Mouse (Mus musculus) intestine, embryonic 15.5 days (tissue): ENCODE data around the gene Cactin. TPM values are rescaled to one million over a fixed set of nuclear protein-coding genes. Genes with fewer than 3 reads are reported as not detected.

ENCODE experiments used
- ATAC-seq: fragments of 200-750 bp; cut with Nextera tagmentation; 2 replicates; pipeline ENCODE4 v1.8.0; 2017; ENCODE audit warnings: moderate TSS enrichment, moderate library complexity
- H3K27ac ChIP-seq: fragments of 300-500 bp; sonication (generic); 2 replicates; pipeline ENCODE4 v1.5.1; 2015; ENCODE audit warnings: mild to moderate bottlenecking, inconsistent platforms
- H3K27me3 ChIP-seq: fragments of 300-500 bp; sonication (generic); replicated peaks from 2 replicates; pipeline ENCODE4 v1.6.1; 2015; ENCODE audit warnings: inconsistent platforms
- H3K36me3 ChIP-seq: fragments of 300-500 bp; sonication (generic); 2 replicates; pipeline ENCODE4 v1.6.1; 2015; ENCODE audit warnings: inconsistent platforms
- H3K4me1 ChIP-seq: fragments of 300-500 bp; sonication (generic); replicated peaks from 2 replicates; pipeline ENCODE4 v1.6.1; 2015; ENCODE audit warnings: inconsistent platforms
- H3K4me2 ChIP-seq: fragments of 300-500 bp; sonication (generic); replicated peaks from 2 replicates; pipeline ENCODE4 v1.6.1; 2015; ENCODE audit warnings: mild to moderate bottlenecking, inconsistent platforms
- H3K4me3 ChIP-seq: fragments of 300-500 bp; sonication (generic); replicated peaks from 2 replicates; pipeline ENCODE4 v1.5.1; 2015; ENCODE audit warnings: inconsistent platforms
- H3K9ac ChIP-seq: fragments of 300-500 bp; sonication (generic); 2 replicates; pipeline ENCODE4 v1.6.1; 2015; ENCODE audit warnings: inconsistent platforms
- H3K9me3 ChIP-seq: fragments of 300-500 bp; sonication (generic); 2 replicates; pipeline ENCODE4 v1.6.1; 2016; ENCODE audit warnings: inconsistent platforms
- WGBS: fragments of 180-500 bp; shearing (Covaris S2); methylation state at CpG from one replicate; pipeline ENCODE4 v1.1.7; 2015; 5-methylcytosine and 5-hydroxymethylcytosine counted together
- polyA plus RNA-seq: library from polyadenylated mRNA; unstranded; fragments of >200 nt; fragmentation: Nextera tagmentation; extraction: Ambion mirVana; gene quantifications from 2 replicates; pipeline ENCODE4 v1.2.1, GENCODE M21; 2015

Cactin gene
- polyA plus RNA-seq, 1 experiment from 2014 or later = 38.7 TPM

DNA sequence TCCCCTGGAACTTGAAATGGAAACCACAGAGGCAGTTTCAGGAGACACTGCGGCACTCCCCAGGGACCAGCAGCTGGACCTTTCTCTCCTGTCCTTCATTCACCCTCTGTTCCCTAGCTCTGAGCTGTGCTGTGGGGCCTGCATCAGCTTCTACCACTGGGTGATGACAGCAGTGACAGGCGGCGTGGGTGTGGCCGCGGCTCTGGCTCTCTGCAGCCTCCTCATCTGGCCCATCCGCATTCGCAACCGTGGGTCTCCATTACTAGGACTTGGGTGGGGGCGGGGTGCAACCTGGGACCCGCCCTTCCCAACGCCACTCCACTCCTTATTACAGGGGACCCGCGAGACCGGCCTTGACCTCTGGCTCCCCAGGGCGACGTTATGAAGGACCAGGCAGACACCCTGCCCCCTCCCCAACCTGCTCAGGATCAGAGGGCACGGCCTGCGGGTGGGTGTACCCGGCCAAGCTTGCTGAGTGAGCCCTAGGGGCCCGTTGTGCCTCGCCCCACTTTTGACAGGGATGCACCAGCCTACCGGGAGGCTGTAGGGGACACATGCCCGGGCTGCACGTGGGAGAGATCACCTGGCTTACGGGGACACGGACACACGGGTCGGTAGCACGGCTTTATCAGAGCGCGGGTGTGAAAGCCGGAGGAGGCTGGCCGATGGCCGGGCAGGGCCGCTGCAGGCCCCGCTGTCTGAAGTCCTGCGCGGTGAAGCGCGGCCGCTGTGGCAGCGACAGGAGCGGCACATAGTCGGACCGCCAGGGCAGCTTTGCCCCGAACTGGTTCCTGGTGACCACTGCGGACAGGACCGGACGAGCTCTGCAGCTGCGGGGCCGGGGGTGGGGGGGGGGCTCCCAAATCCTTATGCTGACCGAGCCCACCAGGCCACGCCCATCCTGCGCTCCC lies 42.8 kb downstream of the Cactin start:
- Histone ChIP-seq H3K4me3 (peak overlapping the region; percentile 25), H3K27me3 (peaks cover 10% of the 10 kb centered on the region), H3K27ac (no peak overlapping the region), H3K4me1 (peaks cover 59% of the 10 kb centered on the region), H3K36me3 (peaks cover 24% of the 10 kb centered on the region), H3K4me2 (peak overlapping the region; percentile 66), H3K9me3 (no peaks in the 10 kb centered on the region), H3K9ac (peak overlapping the region; percentile 44)
- ATAC-seq = no peak
- WGBS = 13% methylated on average over 53 of the region's 54 CpGs

DNA sequence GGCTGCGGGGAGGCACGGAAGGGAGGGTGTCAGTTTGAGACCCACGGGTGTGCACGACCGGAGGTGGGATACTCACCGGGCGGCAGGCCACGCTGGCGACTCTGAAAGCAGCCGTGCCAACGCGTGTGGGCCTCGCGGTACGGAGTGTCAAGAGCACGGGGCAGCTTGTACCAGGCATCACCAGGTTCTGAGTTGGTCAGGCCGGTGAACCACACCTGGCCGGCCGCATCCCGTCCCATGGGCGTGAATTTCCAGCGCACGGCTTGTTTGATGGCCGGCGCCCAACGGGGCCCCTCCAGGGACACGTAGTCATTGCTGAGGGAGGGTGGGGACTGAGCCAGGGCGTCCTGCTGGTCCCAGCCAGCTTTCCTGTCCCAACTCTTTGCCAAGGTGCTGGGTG lies 43.8 kb downstream of the Cactin start:
- H3K36me3 ChIP-seq = peaks cover 34% of the 10 kb centered on the region
- H3K4me2 ChIP-seq = peak overlapping the region; percentile 66
- WGBS = 9% methylated on average over 28 of the region's 28 CpGs
- peak overlapping the region; percentile 44 for H3K9ac ChIP-seq
- peaks cover 10% of the 10 kb centered on the region for H3K27me3 ChIP-seq
- no peaks in the 10 kb centered on the region for H3K9me3 ChIP-seq
- H3K4me1 ChIP-seq = peaks cover 53% of the 10 kb centered on the region
- peak overlapping the region; percentile 25 for H3K4me3 ChIP-seq
- H3K27ac ChIP-seq = peak overlapping the region; percentile 3
- peak; percentile 26 for ATAC-seq

GRCm38 (mm10) chr10:81365073-81365472 lies 44.2 kb downstream of the Cactin start:
- peaks cover 36% of the 10 kb centered on the region for H3K36me3 ChIP-seq
- H3K9me3 ChIP-seq = no peaks in the 10 kb centered on the region
- 35% methylated on average over 4 of the region's 4 CpGs for WGBS
- H3K4me3 ChIP-seq = no peak overlapping the region
- H3K27me3 ChIP-seq = peaks cover 10% of the 10 kb centered on the region
- peak overlapping the region; percentile 3 for H3K27ac ChIP-seq
- peak overlapping the region; percentile 66; the same call in 1 of the 2 replicates for H3K4me2 ChIP-seq
- ATAC-seq = peak; percentile 24
- peaks cover 49% of the 10 kb centered on the region for H3K4me1 ChIP-seq
- H3K9ac ChIP-seq = no peak overlapping the region; the same call in 1 of the 2 replicates

GRCm38 (mm10) chr10:81365672-81366476 lies 45.0 kb downstream of the Cactin start, which contains the start of gene 4930404N11Rik:
TSS of gene 4930404N11Rik (minus strand) at chr10:81365816.
- ATAC-seq = peak; percentile 32
- Histone ChIP-seq H3K4me2 (peak within 1 kb of the TSS; percentile 66), H3K27ac (peak within 1 kb of the TSS; percentile 3), H3K36me3 (peaks cover 43% of the 10 kb centered on the region), H3K27me3 (peaks cover 10% of the 10 kb centered on the region), H3K4me3 (peak within 1 kb of the TSS; percentile 25), H3K9me3 (no peaks in the 10 kb centered on the region), H3K9ac (peak within 1 kb of the TSS; percentile 44; the same call in 1 of the 2 replicates), H3K4me1 (peaks cover 44% of the 10 kb centered on the region)
- WGBS = 33% methylated on average over 12 of the region's 12 CpGs

GRCm38 (mm10) chr10:81366477-81367206 lies 45.7 kb downstream of the Cactin start:
- H3K27me3 ChIP-seq = peaks cover 10% of the 10 kb centered on the region
- H3K9ac ChIP-seq = no peak overlapping the region
- peaks cover 48% of the 10 kb centered on the region for H3K36me3 ChIP-seq
- H3K27ac ChIP-seq = peak overlapping the region; percentile 3; the same call in 1 of the 2 replicates
- 72% methylated on average over 6 of the region's 6 CpGs for WGBS
- peak; percentile 19 for ATAC-seq
- H3K9me3 ChIP-seq = no peaks in the 10 kb centered on the region
- H3K4me2 ChIP-seq = no peak overlapping the region
- H3K4me3 ChIP-seq = no peak overlapping the region
- peaks cover 39% of the 10 kb centered on the region for H3K4me1 ChIP-seq

DNA sequence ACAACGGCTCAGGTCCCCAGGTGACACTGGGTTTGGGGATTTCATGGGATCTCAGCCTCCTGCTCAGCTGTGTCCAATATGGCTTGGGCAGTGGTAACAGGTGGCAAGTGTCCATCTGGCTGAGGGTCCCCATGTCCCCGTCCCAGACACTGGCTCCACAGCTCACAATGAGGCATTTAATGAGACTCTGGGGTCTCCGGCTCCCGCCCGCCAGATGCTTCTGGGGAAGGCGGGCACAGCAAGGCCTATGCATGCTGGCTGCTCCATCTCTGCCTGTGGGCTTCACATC lies 46.2 kb downstream of the Cactin start:
- peaks cover 39% of the 10 kb centered on the region for H3K4me1 ChIP-seq
- peaks cover 10% of the 10 kb centered on the region for H3K27me3 ChIP-seq
- H3K9ac ChIP-seq = no peak overlapping the region
- H3K4me3 ChIP-seq = no peak overlapping the region
- H3K36me3 ChIP-seq = peaks cover 49% of the 10 kb centered on the region
- no peak overlapping the region for H3K4me2 ChIP-seq
- H3K9me3 ChIP-seq = no peaks in the 10 kb centered on the region
- H3K27ac ChIP-seq = no peak overlapping the region
- no peak for ATAC-seq
- 90% methylated on average over 6 of the region's 6 CpGs for WGBS

DNA sequence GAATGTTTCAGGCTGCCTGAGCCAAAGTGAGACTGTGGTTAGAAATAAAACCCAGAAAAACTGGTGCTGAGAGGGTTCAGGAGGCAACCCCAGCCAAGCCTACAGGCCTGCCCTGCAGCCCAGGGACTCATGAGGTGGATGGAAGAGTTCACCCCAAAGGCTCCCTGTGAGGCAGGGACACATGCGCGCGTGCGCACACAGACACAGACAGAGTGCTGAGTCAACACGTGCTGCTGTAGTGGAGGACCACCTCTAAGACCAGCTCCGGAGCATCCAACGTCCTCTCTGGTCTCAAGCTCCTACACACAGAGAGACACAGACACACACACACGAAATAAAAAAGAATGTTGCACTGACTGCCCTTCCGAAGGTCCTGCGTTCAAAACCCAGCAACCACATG lies 54.4 kb downstream of the Cactin start:
- H3K9ac ChIP-seq = no peak overlapping the region

More for the DNA sequence above, 54.4 kb downstream of the Cactin start:
- Histone ChIP-seq H3K4me3 (no peak overlapping the region), H3K27ac (no peak overlapping the region), H3K4me1 (peaks cover 19% of the 10 kb centered on the region), H3K36me3 (peaks cover 22% of the 10 kb centered on the region; the same call in 1 of the 2 replicates), H3K27me3 (no peaks in the 10 kb centered on the region), H3K9me3 (no peaks in the 10 kb centered on the region), H3K4me2 (no peak overlapping the region)
- 93% methylated on average over 10 of the region's 10 CpGs for WGBS
- no peak for ATAC-seq

Other genes starting within 250 kb of the Cactin start
- gene Creb3l3, start 222.2 kb upstream of the Cactin start, polyA plus RNA-seq = 48.2 and 57.8 TPM in 2 replicates
- 190 and 208 TPM in 2 replicates for gene Map2k2, start 215.2 kb upstream of the Cactin start, polyA plus RNA-seq
- gene Zbtb7a, start 185.9 kb upstream of the Cactin start, polyA plus RNA-seq = 52.5 and 53.0 TPM in 2 replicates
- 47.2 and 58.4 TPM in 2 replicates for gene Pias4, start 153.2 kb upstream of the Cactin start, polyA plus RNA-seq
- gene Eef2, start 144.5 kb upstream of the Cactin start, polyA plus RNA-seq = 515 and 540 TPM in 2 replicates
- gene Dapk3, start 138.1 kb upstream of the Cactin start, polyA plus RNA-seq = 56.6 and 62.7 TPM in 2 replicates
- 0.13 and 0.15 TPM in 2 replicates for gene 4930442H23Rik, start 137.3 kb upstream of the Cactin start, polyA plus RNA-seq
- gene Nmrk2, start 119.1 kb upstream of the Cactin start, polyA plus RNA-seq = 0.14 TPM in 1 of 2 replicates, not detected in the other
- gene Atcay, start 90.3 kb upstream of the Cactin start, polyA plus RNA-seq = 1.7 TPM in 2 replicates
- 7.9 and 9.2 TPM in 2 replicates for gene Zfr2, start 87.9 kb upstream of the Cactin start, polyA plus RNA-seq
- 2.2 and 2.4 TPM in 2 replicates for gene Matk, start 68.2 kb upstream of the Cactin start, polyA plus RNA-seq
- 242 and 245 TPM in 2 replicates for gene Mrpl54, start 54.2 kb upstream of the Cactin start, polyA plus RNA-seq
- 55.1 and 69.2 TPM in 2 replicates for gene Apba3, start 54.1 kb upstream of the Cactin start, polyA plus RNA-seq
- 47.0 and 53.3 TPM in 2 replicates for gene Tjp3, start 29.5 kb upstream of the Cactin start, polyA plus RNA-seq
- 41.2 and 42.7 TPM in 2 replicates for gene Pip5k1c, start 28.1 kb upstream of the Cactin start, polyA plus RNA-seq
- gene Tbxa2r, start 7.6 kb downstream of the Cactin start, polyA plus RNA-seq = 21.3 and 21.7 TPM in 2 replicates
- 0.06 TPM in 1 of 2 replicates, not detected in the other for gene Gipc3, start 22.2 kb downstream of the Cactin start, polyA plus RNA-seq
- gene Hmg20b, start 29.4 kb downstream of the Cactin start, polyA plus RNA-seq = 71.2 and 71.7 TPM in 2 replicates
- gene Mfsd12, start 36.4 kb downstream of the Cactin start, polyA plus RNA-seq = 19.9 and 23.8 TPM in 2 replicates
- 1.0 and 2.2 TPM in 2 replicates for gene 4930404N11Rik, start 44.7 kb downstream of the Cactin start, polyA plus RNA-seq
- gene Fzr1, start 57.4 kb downstream of the Cactin start, polyA plus RNA-seq = 83.2 and 85.7 TPM in 2 replicates
- 89.2 and 100 TPM in 2 replicates for gene Dohh, start 63.3 kb downstream of the Cactin start, polyA plus RNA-seq
- gene Gm48551, start 63.4 kb downstream of the Cactin start, polyA plus RNA-seq = 2.8 and 3.6 TPM in 2 replicates
- gene Gm48552, start 67.9 kb downstream of the Cactin start, polyA plus RNA-seq = 1.4 TPM in 1 of 2 replicates, not detected in the other
- gene Smim24, start 71.9 kb downstream of the Cactin start, polyA plus RNA-seq = 235 and 288 TPM in 2 replicates
- gene Nfic, start 134.5 kb downstream of the Cactin start, polyA plus RNA-seq = 52.8 and 56.0 TPM in 2 replicates
- gene Celf5, start 161.6 kb downstream of the Cactin start, polyA plus RNA-seq = 1.7 TPM in 2 replicates
- 98.5 and 118 TPM in 2 replicates for gene Ncln, start 175.3 kb downstream of the Cactin start, polyA plus RNA-seq
- gene S1pr4, start 179.0 kb downstream of the Cactin start, polyA plus RNA-seq = 1.0 and 1.1 TPM in 2 replicates
- gene Gna15, start 203.1 kb downstream of the Cactin start, polyA plus RNA-seq = 0.92 and 0.97 TPM in 2 replicates
- 245 and 269 TPM in 2 replicates for gene Gna11, start 224.1 kb downstream of the Cactin start, polyA plus RNA-seq
- 743 and 808 TPM in 2 replicates for gene Aes, start 238.4 kb downstream of the Cactin start, polyA plus RNA-seq